Mouse (Mus musculus) layer of hippocampus, adult 9-10 months (tissue): ENCODE results near the gene Olfr6.
"Not testable (repeated sequence)": the region's sequence is repeated elsewhere in the genome, so short reads cannot be mapped to it uniquely, and the experiment has no call there.

Experiments
- DNase-seq: peaks from one replicate; pipeline ENCODE4 v3.0.0; 2022; ENCODE audit warnings: low spot score

Gene Olfr6

DNA sequence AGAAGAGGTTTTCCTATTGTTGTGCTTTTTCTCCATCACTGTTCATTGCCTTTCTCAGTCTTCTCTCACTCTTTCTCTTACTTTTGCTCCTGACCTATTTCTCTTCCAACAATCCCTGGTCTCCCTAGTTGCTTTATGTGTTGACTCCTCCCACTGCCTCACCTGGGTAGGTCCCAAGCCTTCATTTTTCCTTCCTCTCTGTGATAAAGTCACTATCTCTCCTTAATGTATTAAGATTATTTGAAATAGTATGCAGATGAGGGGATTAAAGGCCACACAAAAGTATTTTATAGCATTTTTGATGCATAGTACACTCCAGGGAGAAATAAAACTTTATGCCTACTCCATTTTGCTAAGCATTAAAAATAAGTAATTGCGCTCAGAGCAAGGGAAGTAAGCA is at the start of gene Olfr6:
Gene Olfr6 (minus strand): TSS at position 101 of the 400 bp plus-strand sequence.
- DNase-seq: no peak

DNA sequence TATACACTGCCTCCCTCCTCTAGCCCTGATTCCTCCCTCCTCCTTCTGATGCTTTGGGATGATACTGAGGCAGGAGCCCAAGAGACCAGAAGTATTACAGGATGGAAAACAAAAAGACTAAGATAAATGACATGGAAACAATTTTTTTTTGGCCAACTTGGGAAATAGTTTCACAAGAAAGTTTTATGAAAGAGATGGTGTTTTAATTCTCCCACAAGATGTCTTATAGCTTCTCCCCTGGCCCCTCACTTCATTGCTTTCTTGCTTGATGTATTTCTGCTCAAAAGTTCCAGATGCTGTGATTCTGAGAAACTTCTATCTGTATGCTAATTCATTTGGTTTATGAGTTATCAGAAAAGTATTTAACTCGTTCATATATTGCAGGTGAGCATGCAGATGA is 42.2 kb upstream of the Olfr6 start, which contains the start of gene Olfr2:
Gene Olfr2 (minus strand): TSS at position 101 of the 400 bp plus-strand sequence.
- no peak for DNase-seq

DNA sequence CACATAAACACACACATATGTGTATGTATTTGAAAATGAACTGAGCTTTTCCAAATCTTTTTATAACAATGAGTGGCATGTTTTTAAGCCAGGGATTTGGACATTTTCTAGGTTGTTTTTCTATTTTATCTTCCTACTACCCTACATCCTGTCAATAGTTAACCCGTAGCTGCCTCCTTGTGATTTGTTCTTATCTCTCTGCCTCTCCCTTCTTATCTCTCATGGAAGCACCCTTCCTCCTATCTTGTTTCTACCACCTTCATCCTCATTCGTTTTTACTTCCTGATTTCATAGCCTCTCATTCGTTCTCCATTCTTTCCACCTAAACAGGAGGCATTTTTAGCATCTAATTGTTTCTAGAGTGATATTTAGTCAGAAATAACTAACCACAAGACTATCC is 40.4 kb upstream of the Olfr6 start:
- no peak for DNase-seq

DNA sequence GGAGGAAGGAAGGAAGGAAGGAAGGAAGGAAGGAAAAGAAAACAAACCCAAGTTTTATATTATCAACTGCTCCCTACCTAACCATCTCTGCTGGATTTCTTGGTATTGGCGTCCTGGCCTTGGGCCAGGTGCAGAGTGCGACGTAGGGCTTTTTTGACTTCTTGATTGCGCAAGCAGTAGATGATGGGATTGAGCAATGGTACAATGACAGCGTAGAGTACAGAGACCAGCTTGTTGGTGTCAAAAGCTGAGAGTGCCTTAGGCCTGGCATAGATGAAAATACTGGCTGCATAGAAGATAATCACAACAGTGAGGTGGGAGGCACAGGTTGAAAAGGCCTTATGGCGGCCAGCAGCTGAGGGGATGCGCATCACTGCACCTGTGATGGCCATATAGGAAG is 37.1 kb upstream of the Olfr6 start:
- DNase-seq: no peak

DNA sequence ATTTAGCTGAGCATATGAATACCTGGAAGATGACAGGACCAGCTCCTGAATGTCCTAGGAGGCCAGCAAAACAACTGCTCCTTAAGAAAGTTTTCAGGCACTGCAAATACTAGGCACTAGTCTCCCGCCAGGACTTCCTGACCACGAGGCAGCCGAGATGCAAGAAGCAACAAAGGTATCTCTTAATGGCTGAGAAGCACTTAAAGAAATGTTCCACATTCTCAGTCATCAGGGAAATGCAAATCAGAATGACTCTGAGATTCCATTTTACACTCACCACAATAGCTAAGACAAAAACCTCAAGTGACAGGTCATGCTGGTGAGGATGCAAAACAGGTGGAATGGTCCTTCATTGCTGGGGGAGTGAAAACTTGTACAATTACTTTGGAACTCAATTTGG is 21.5 kb upstream of the Olfr6 start:
- DNase-seq: no peak

DNA sequence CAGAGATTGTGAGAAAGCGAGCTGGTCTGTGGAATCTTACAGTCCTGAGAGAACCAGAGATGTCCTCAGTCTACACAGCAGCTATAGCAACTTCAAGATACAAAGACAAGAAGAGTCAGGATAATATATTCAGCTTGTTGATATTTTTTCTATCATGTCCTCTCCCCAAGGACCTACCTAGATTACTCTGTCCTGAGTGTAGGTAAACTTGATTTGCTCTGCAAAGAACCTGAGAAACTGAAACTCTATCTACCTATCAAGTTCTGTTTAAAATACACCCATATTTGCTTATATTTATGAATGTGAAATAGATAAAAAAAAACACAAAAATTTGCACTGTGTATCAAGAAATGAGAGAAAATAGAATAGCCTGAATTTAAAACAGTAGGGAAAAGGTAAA is 11.6 kb upstream of the Olfr6 start, which contains the start of gene Olfr711:
Gene Olfr711 (minus strand): TSS at position 101 of the 400 bp plus-strand sequence.
- DNase-seq: no peak

DNA sequence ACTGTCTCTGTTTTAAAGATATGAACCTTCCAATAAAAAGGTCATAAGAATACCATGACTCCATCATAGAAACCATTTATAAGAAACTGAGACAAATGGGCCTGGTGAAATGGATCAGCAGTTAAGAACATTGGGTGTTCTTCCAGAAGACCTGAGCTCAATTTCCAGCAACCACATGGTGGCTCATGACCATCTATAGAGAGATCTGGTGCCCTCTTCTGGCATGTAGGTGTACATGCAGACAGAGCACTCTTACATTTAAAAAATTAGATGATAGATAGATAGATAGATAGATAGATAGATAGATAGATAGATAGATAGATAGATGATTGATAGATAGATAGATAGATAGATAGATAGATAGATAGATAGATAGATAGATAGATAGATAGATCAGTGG is 3.8 kb upstream of the Olfr6 start:
- not testable (repeated sequence) for DNase-seq

DNA sequence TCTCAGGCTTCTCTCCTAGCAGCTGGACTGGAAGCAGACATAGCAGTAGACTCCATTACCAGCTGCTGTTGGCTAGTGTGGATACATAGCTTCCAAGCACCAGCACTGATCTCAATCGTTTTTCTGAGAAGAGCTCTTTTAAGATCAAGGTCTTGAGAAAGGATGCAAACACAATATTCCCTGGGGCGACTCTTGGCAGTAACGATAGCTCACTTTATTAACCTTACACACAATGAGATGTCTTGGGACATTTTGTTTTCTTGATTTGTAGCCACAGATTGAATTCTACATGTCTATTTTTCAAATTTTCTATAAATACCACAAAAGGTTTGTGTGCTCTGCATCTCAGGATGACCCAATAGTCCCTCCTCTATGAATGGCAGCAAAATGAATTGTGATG is 15.5 kb downstream of the Olfr6 start, which contains the start of gene Olfr710:
Gene Olfr710 (minus strand): TSS at position 101 of the 400 bp plus-strand sequence.
- no peak for DNase-seq

DNA sequence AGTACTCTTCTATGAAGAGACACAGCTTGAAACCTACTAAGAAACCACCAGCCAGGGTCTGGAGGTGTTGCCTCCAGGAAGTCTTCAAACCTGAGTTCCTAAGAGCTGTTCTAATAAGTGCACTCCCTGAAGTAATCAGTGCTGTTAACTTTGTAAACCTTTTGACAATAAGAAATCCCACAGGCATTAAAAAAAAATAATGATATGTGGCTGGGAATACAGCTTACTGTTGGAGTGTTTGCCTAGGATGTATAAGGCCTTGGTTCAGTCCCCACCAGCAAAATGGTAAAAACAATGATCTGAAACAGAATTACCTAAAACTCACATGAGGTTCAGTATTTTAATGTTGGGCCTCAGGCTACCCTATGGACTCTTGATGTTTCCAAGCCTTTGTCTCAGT is 31.6 kb downstream of the Olfr6 start, which contains the start of gene Olfr709-ps1:
Gene Olfr709-ps1 (minus strand): TSS at position 101 of the 400 bp plus-strand sequence.
- DNase-seq: no peak

DNA sequence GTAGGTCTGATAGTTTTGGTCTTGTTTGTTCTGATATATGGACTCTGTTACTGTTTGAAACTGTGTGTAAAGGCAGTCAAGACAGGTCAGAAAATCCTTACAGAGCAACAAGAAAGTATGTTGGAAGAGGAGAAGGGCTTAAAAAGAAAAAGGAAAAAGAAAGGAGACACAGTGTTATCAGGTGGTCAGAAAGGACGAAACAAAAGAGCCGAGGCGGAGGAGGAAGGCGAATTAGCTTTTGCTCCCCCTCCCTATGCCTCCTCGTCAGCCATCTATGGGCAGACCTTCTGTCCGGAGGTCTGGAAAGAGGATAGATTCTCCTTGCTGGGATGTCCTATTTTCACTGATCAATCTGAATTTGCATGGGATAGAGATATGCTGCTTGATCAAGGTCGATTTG is 42.8 kb downstream of the Olfr6 start:
- not testable (repeated sequence) for DNase-seq

DNA sequence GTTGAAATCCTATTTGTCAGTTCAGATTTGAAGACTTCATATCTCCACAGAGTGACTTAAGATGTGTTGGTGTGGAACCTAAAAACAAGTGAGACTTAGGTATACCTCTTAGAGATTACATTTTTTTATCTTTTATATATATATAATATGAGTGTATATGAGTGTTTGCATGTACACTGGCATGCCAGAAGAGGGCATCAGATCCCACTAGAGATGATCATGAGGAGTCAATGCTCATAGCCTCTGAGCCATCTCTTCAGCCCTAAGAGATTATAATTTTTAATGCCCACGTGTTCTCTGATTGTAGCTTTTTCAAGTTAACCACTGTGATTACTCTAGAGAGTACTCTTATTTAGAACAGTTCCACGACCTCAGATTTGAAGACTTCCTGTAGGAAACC is 56.1 kb downstream of the Olfr6 start, which contains the start of gene Olfr1532-ps1:
Gene Olfr1532-ps1 (plus strand): TSS at position 326 of the 400 bp plus-strand sequence.
- no peak for DNase-seq
